Mouse (Mus musculus) embryonic facial prominence, embryonic 10.5 days (tissue): ENCODE results near the gene Tmem11. TPM values are rescaled to one million over a fixed set of nuclear protein-coding genes. Genes with fewer than 3 reads are reported as not detected.

Source experiments
- polyA plus RNA-seq: library from polyadenylated mRNA; unstranded; fragments of >200 nt; fragmentation: Nextera tagmentation; extraction: Ambion mirVana; gene quantifications from 2 replicates; pipeline ENCODE4 v1.2.1, GENCODE M21; 2016

Gene Tmem11
- polyA plus RNA-seq, 1 experiment from 2014 or later, result 71.6 TPM

Other genes starting within 250 kb of the Tmem11 start
- 125 and 133 TPM in 2 replicates for gene Llgl1, start 179.5 kb downstream of the Tmem11 start, polyA plus RNA-seq
- 71.9 and 75.5 TPM in 2 replicates for gene Flii, start 152.0 kb downstream of the Tmem11 start, polyA plus RNA-seq
- gene Mief2, start 150.9 kb downstream of the Tmem11 start, polyA plus RNA-seq, result 14.4 and 15.6 TPM in 2 replicates
- gene Top3a, start 101.9 kb downstream of the Tmem11 start, polyA plus RNA-seq, result 27.3 and 28.1 TPM in 2 replicates
- 8.8 and 9.0 TPM in 2 replicates for gene Smcr8, start 101.7 kb downstream of the Tmem11 start, polyA plus RNA-seq
- gene Shmt1, start 67.6 kb downstream of the Tmem11 start, polyA plus RNA-seq, result 98.3 and 109 TPM in 2 replicates
- 30.0 and 30.5 TPM in 2 replicates for gene Dhrs7b, start 48.6 kb downstream of the Tmem11 start, polyA plus RNA-seq
- 17.6 and 19.9 TPM in 2 replicates for gene Natd1, start 35.5 kb upstream of the Tmem11 start, polyA plus RNA-seq
- 79.7 and 87.1 TPM in 2 replicates for gene Map2k3, start 52.8 kb upstream of the Tmem11 start, polyA plus RNA-seq
- 2.2 and 2.5 TPM in 2 replicates for gene Kcnj12, start 143.3 kb upstream of the Tmem11 start, polyA plus RNA-seq
- gene Tnfrsf13b, start 247.5 kb upstream of the Tmem11 start, polyA plus RNA-seq, result 0.86 and 1.2 TPM in 2 replicates